Mouse (Mus musculus) liver (tissue): ENCODE data around the gene Ndufaf3.
"Not testable (repeated sequence)": the region's sequence is repeated elsewhere in the genome, so short reads cannot be mapped to it uniquely, and the experiment has no call there.

ENCODE experiments used
- DNase-seq: peaks from one replicate; pipeline ENCODE4 v3.0.0-alpha.2; 2020; ENCODE audit warnings: mixed read lengths

The Ndufaf3 gene

DNA sequence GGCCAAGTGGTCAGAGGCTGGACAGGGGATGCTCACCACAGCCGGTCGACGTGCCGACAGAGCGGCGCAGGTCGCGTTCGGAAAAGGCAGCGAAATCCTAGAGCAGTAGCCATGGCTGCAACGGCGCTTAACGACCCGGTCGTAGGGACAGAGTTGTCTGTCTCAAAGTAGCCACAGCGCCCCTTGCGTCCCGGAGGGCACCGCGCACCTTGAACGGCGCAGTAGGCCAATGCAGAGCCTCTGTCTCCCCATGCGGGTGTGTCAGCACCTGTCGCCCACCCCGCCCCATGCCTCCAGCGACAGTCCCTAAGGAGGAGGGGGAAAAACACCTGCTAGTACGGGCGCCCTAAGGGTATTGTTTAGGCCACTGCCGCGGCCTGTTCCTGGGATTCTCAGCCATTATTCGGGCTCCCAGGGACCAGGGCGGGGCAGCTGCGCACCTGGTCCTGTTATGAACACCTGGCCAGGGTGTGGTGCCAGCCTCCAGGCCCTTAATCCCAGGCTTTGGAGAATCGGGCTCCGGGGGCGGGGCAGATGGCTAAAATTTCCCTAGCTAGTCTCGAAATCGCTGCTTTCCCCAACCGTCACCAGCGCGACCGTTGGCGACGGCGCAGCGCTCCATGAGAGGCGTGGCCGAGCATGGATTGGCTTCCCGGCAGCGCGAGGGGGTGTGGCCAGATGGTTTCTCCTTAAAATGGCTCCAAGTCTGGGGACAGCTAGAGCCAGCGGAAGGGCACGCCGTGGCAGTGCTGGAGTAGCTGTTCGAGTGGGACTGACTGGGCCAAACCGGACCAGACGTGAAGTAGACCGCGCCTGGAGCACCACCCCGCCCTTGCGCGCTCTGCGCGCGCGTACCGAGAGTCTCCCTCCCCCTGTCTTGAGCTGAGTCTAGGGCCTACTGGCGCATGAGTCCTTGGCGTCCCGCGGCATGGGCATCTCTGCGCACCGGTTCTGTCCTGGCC lies at the start of gene Ndufaf3:
Ndufaf3 (minus strand) TSS at position 620 of the 962 bp plus-strand sequence.
- peak; percentile 97 for DNase-seq

DNA sequence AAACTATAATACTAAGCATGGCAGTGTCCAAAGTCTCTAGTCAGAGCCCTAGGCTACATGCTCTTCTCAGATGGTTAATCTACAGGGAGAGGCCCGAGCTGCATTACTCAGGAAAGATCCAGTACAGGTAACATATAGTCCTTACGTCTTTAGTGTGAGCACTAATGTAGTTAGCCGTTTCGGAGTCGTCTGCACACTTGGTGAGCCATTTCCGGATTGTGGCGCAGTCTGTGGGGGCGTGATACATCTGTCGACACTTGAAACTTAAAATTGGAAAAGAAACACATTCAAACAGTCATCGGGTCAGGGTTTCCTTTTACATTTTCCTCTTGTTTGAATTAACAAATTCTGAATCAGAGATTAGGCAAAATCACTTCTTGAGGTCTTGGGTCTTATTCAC lies 44.3 kb upstream of the Ndufaf3 start:
- no peak for DNase-seq

DNA sequence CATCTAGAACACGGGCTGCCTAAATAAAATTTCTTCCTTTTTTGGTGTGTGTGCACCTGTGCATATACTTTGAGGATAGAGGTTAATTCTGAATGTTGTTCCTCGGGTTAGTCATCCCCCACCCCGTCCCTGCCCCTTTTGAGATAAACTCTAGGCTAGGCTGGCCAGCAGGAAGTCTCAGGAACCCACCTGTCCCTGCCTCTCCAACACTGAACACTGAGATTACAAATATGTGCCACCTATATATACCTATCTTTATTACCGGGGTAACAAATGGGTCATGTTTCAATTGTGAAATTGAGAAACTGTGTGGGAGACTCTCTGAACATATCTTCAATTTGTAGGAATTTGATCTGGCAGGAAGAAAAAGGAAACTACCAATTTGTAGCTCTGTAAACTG lies 41.7 kb upstream of the Ndufaf3 start:
- no peak for DNase-seq

- not testable (repeated sequence) for DNase-seq
Observed at GRCm38 (mm10) chr9:108607929-108608328, 40.7 kb upstream of the Ndufaf3 start.

DNA sequence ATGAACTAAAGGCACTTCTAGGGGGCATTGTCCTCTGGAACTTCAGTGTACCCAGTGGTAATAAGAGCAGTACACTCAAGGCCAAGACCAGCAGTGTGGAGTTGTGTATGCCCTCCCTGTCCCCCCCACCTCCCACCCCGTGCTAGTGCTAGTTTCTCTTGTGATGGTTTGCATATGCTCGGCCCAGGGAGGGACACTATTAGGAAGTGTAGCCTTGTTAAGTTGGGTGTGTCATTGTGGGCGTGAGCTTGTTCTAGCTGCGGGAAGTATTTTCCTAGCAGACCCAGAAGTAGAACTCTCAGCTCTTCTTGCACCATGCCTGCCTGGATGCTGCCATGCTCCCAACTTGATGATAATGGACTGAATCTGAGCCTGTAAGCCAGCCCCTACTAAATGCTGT lies 34.8 kb upstream of the Ndufaf3 start:
- no peak for DNase-seq

DNA sequence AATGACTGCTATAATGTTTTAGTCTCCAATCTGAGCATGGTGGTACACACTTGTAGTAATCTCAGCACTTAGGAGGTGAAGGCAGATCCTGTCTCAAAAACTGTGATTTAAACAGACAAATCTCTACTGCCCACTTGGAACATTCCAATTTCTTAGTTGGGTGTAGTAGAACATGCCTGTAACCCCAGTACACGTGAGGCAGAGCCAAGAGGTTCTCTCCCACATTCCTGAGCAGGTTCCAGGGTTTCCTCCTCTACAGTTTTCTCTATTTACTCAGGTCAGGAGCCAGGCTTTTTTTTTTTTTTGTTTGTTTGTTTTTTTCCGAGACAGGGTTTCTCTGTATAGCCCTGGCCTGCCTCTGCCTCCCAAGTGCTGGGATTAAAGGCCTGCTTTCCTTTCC lies 32.8 kb upstream of the Ndufaf3 start:
- no peak for DNase-seq

GRCm38 (mm10) chr9:108599021-108599566 lies 31.9 kb upstream of the Ndufaf3 start:
- no peak for DNase-seq

DNA sequence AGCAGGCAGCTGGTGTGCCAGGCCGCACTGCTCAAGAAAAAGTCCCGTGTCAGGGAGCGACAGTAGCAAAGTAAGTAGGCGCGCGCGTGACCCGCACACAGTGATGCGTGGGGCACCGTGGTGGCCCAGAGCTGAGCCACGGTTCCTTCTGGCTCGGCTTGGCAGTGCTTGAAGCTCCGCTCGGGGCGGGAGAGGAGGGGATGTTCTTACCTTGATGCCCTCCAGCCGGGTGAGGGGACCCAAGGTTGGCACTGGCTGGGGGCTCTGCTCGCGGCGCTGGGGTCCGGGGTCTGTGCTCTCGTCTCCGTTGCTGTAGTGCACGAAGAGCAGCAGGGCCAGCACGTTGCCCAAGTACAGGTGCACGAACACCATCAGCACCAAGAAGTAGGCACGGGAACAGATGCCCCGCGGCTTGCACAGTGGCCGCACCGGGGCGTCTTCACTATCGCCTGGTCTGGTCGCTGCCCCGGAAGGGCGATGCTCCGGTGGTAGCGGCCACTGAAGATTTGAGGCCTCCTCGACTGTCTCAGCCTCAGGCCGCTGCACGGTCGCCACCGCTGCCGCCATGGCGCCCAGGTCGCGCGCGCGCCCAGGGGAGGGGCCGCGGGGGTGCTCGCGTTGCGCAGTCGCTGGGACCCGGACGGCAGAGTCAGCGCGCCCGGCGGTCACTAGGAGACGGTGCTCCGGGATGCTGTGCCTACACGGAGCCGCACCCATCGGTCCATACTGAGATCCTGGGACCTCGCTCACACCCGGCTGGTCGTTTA lies 29.9 kb upstream of the Ndufaf3 start, which contains the start of gene P4htm:
P4htm (minus strand) TSS at position 670 of the 767 bp plus-strand sequence.
- peak; percentile 53 for DNase-seq

DNA sequence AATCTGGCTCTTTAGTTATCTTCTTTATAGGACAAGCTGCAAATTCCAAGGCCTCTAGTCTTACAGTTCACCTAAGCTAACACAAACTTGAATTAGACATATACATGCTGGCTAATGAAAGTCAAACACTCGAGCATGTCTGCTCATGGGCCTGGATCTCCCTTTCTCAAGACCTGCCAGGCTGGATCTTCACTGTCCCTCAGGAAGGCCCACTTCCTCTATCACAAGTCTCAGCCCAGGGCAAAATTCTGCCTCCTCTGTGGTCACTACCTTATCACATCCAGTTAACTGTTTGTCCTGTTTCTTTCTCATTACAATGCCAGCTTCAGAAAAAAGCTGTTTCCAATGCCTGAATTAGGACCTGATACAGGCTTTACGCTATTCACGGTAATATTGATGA lies 27.1 kb upstream of the Ndufaf3 start:
- no peak for DNase-seq

DNA sequence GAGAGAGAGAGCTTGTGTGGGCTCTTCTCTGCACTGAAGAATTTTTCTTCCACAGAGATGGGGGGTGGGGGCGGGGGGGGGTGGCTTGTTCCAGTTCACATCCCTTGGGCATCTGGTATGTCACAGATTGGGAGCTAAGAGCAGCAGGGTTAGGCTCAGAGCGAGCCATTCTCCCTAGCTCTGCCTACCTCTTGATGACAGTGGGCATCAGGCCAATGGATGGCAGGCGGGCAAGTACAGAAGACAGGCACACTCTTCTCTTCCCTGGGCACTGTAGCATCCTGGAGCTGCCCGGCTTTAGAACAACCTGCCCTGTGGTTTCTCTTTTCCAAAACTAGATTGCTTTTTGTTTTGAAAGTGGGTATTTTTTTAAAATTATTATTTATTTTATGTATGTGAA lies 24.2 kb upstream of the Ndufaf3 start:
- DNase-seq = no peak

DNA sequence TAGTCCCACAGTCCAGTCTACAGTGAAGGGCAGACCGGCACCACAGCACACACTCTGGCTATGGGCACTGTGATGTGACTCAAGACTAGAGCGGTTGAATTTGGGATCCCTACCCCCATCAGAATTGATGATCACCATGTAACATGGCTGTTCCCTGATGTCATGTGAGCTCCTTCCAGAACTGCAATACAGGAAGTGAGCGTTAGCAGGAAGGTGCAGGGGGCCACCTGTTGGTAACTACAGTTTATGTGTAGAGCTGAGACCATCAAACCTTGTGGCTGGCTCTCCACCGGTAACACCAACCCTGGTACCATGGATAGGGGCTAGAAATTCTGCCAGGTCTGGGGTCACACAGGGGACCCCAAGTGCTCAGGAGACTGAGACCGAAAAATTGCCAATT lies 22.0 kb upstream of the Ndufaf3 start:
- DNase-seq = no peak

DNA sequence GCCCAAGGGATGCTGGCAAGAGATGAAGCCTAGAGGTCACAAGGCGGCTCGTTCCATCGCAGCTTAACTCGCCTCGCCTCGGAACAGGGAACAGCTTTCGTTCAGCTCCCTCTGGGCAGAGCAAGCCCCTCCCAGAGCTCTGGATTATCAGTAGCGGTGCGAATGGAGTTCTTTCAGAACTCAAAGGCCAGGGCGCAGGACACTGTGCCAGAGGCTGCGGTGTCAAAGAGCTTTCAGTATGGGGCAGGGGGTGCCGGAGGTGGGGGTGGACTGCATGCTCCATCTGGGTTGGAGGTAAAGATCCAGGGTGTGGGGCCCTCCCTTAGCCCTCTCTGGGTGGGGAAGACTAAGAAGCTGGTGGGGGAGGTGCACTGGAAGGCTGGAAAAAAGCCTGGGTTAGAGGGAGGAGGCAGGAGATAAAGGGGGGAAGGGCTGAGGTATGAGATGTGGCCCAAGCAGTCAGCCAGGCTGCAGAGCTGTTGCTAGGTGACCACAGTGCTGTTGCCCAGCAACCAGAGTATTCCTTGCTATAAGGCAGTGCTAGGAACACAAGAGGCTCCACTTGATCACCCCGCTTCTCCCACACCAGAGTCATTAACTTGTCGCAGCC lies 20.4 kb upstream of the Ndufaf3 start:
- DNase-seq = peak; percentile 57

- no peak for DNase-seq
Observed at GRCm38 (mm10) chr9:108579344-108579690, 12.1 kb upstream of the Ndufaf3 start.

DNA sequence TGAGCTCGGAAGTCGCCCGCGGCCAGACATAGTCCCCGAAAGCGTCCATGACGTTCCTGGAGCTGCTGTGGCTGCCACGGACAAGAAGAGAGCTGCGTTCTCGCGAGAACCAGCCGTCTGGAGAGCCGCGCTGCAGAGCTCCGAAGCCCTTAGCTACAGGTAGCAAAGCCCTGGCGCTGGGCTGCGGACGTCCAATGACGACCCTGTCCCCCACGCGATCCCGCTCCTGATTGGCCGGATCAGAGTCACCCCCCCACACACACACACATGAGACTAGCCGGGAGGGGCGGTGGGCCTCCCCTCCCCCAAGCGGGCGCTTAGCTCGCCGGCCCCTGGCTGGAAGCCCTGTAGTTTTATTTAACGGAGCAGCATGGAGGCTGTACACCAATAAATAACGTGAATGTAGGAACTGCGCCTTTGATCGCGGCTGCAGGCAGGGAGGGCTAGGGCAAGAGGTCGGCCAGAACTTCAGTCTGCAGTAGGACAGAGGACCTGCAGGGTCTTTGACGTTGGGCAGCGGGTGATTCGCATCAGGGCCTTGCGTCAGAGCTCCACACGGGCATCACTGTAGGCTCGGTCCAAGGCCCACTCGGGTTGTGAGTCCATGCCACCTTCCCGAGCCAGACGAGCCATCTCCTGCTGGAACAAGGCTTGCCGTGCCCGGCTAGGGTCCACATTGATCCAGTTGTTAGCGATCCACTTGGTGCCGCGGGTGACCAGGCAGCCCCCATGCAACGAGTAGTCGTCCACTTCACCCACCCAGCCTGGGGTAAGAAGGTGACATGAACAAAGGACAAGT lies 11.5 kb upstream of the Ndufaf3 start, which contains the start of gene Wdr6:
Wdr6 (minus strand) TSS at position 195 of the 799 bp plus-strand sequence.
- DNase-seq = peak; percentile 92

DNA sequence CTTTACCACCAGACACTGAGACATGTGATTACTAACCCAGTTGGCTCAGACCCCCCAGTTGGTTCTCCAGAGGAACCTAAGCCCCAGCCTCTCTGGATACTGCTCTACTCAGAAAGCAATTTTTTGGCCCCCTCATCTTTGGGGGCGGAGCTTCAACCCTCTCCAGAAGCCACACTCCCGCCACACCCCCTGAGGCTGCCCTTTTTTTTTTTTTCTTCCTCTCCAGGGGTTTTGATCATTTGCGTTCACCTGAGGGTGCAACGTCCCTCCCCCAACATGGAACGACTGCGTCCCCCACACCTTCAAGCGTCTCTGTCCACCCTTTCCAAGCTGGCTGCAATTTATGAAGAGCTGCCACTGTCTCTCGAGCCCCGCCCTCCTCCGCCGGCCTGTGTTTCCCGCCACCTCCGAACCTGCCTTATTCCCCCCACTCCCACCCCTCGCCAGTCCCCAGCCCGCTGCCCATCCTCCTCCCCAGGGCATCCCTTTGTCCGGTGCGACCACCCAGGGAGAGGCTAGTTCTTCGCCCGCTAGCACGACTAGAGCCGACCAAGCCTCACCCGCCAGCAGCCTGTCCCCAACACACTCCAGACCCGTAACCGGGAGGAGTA lies 10.8 kb upstream of the Ndufaf3 start:
- peak; percentile 57 for DNase-seq

DNA sequence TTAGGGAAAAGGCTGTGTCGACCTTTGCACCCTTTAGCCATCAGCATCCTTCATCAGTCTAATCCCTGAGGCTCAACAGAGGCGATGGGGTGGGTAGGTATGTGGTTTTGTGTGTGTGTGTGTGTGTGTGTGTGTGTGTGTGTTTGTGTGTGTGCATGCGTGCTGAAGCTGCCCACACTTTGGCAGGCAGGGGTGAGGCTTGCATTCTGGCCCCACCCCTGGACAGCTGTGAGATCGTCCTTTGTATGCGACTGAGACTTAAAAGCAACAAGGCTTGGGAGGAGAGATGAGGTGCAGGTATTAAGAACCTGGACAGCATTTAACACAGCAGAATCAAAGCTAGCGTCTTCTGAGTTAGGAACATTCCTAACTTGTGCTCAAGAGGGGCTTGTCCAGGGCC lies 9.8 kb upstream of the Ndufaf3 start:
- DNase-seq = no peak

- no peak for DNase-seq
Observed at GRCm38 (mm10) chr9:108575321-108576297, 8.4 kb upstream of the Ndufaf3 start.

DNA sequence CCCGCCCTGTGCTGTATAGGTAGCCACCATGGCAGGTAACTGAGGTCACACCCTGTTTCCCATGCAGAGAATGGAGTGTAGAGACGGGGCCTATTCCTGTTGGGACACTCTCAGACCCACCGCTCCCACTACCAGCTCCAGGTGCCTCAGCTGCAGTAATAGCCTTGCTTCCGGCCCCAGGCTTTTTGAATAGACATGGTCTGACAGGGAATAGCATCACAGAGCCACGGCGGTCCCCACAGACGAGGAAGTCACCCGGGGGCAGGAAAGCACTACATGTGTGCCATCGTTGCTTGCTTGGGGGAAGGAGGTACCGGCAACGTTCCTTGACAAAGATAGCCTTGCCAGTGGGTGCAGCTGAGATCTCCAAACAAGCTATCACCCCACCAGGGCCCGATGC lies 7.7 kb upstream of the Ndufaf3 start:
- no peak for DNase-seq

- DNase-seq = peak; percentile 63
Observed at GRCm38 (mm10) chr9:108573774-108574690, 6.8 kb upstream of the Ndufaf3 start.
